Mouse (Mus musculus): Measurements from ENCODE around the gene Clcf1. TPM values are rescaled to one million over a fixed set of nuclear protein-coding genes. Genes with fewer than 3 reads are reported as not detected.
A peak's percentile ranks its signal among the peaks of the same experiment; 100 is the strongest.

The Clcf1 gene
- polyA plus RNA-seq (2016; fragmentation: Nextera tagmentation; extraction: Ambion mirVana) = 0.65 and 0.74 TPM in 2 replicates

DNA sequence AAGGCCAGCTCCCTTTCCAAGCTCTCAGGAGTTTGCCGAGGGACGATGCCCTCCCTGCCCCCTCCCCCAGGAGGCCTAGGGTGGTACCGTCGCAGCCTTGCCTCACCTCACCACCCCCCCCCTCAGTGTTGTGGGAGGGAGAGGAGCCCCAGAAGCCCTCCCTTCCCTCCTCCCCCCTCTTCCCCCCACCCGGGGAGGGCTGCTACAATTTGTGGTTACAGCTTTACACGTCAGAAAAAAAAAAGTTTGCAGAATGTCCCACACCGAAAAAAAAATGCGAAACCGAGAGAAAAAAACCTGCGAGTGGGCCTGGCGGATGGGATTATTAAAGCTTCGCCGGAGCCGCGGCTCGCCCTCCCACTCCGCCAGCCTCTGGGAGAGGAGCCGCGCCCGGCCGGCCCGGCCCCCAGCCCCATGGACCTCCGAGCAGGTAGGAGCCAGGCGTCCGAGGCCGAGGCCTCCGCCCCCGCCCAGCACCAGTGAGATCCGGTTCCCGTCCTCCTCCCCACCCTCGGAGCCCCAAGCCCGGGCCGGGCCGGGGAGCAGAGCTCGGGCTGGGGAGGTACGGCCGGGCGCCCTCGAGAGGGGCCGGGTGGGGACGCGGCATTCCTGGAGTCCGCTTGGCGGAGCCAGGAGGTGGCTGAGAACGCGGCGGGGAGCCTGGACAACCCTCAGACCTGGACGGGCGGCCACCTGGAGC, at the start of gene Clcf1, which contains the start of gene AC109138.7:
Clcf1 (plus strand) TSS at position 168 of the 700 bp plus-strand sequence.
AC109138.7 (plus strand) TSS at position 287 of the 700 bp plus-strand sequence.
- H3K36me3 ChIP-seq = no peaks in the 10 kb centered on the region
- peaks cover 92% of the 10 kb centered on the region for H3K27me3 ChIP-seq (ENCODE audit: low read depth, poor library complexity, severe bottlenecking)
- peak within 1 kb of the TSS; percentile 83 for H3K27ac ChIP-seq (replicated peaks)
- under 1% methylated on average over 49 of the region's 49 CpGs for WGBS
- no peaks in the 10 kb centered on the region for H3K9me3 ChIP-seq (replicated peaks)
- H3K4me3 ChIP-seq = peak within 1 kb of the TSS; percentile 71
- DNase-seq (ENCODE audit: low spot score) = peak; percentile 62
- peaks cover 63% of the 10 kb centered on the region for H3K4me1 ChIP-seq

DNA sequence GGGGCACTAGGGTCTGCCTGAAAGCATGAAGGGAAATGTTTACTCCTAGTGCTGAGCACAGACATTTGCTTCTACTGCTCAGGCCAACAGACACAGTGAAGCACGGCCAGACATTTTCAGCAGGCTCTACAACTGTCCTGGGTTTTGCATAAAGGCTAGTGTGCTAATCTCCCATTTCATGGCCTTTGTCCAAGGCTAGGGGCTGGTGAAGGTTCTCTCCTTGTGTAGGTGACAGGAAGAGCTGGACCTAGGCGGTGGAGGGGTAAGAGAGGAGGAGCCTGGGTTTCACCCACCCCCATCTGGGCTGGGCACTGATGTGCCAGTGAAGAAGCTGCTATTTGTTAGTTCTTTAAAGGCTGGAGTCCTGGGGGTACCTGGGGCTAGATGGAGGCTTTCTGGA, 49.3 kb upstream of the Clcf1 start:
- no peak overlapping the region for H3K4me3 ChIP-seq
- DNase-seq (ENCODE audit: low spot score) = no peak
- no peaks in the 10 kb centered on the region for H3K9me3 ChIP-seq (replicated peaks)
- WGBS = 83% methylated on average over 2 of the region's 2 CpGs
- peaks cover 16% of the 10 kb centered on the region for H3K36me3 ChIP-seq
- H3K4me1 ChIP-seq = peaks cover 22% of the 10 kb centered on the region
- H3K27ac ChIP-seq (replicated peaks) = no peak overlapping the region
- H3K27me3 ChIP-seq (ENCODE audit: low read depth, poor library complexity, severe bottlenecking) = no peaks in the 10 kb centered on the region

DNA sequence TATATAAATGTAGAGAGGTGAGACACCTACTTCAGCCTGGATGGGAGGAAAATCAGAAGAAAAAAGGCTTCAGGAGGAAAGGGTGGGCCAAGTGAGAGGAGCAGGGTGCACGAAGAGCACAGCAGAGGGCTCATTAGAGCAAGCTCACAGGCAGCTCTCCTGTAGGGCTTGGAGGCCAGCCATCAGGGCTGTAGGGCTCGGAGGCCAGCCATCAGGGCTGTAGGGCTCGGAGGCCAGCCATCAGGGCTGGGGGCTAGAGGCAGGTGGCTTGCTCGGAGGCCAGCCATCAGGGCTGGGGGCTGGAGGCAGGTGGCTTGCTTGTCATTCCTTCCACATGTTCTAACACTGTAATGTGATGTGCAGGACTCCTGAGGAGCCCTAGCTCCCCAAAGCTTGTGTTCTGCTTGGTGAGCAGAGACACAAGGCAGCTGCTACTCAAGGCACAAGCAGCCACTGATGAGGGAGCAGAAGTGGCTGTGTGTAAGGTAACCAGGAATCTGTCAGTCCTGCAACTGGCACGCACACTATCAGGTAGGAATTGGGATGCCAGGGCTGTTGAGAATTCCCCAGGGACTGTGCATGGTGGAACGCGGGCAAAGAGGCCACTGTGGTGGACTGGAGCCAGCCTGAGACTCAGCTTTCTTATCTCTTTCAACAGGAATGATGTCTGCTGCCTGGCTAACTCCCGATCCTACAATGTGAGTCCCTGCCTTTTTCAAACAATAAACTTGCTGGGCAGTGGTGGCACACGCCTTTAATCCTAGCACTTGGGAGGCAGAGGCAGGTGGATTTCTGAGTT, 47.2 kb upstream of the Clcf1 start:
- WGBS = 84% methylated on average over 9 of the region's 9 CpGs
- peaks cover 38% of the 10 kb centered on the region for H3K4me1 ChIP-seq
- no peaks in the 10 kb centered on the region for H3K9me3 ChIP-seq (replicated peaks)
- peaks cover 17% of the 10 kb centered on the region for H3K27me3 ChIP-seq (ENCODE audit: low read depth, poor library complexity, severe bottlenecking)
- no peak for DNase-seq (ENCODE audit: low spot score)
- H3K4me3 ChIP-seq = no peak overlapping the region
- no peaks in the 10 kb centered on the region for H3K36me3 ChIP-seq
- no peak overlapping the region for H3K27ac ChIP-seq (replicated peaks)

DNA sequence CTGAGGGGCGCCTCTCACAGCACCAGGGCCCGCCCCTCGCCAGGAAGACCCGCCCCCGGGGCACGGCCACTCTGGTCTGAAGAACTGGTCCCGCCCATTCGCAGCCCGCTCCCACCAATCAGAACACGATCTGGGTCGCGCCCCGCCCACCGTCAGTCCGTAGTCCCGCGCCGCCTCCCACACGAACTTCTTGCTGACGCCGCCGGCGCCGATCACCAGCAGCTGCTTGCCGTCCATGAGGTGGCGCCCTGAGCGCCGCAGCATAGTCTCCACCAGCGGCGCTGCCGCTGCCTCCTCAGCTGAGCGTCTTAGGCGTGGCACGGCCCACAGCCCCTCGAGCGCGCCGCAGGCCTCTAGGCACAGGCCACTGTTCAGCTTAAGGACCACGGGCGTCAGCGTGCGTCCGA, 44.7 kb upstream of the Clcf1 start:
- Histone ChIP-seq H3K4me1 (peaks cover 23% of the 10 kb centered on the region), H3K27me3 (ENCODE audit: low read depth, poor library complexity, severe bottlenecking) (peaks cover 18% of the 10 kb centered on the region), H3K4me3 (peak overlapping the region; percentile 60), H3K36me3 (no peaks in the 10 kb centered on the region), H3K9me3 (replicated peaks) (no peaks in the 10 kb centered on the region), H3K27ac (replicated peaks) (peak overlapping the region; percentile 94)
- DNase-seq (ENCODE audit: low spot score) = peak; percentile 100
- under 1% methylated on average over 43 of the region's 43 CpGs for WGBS

DNA sequence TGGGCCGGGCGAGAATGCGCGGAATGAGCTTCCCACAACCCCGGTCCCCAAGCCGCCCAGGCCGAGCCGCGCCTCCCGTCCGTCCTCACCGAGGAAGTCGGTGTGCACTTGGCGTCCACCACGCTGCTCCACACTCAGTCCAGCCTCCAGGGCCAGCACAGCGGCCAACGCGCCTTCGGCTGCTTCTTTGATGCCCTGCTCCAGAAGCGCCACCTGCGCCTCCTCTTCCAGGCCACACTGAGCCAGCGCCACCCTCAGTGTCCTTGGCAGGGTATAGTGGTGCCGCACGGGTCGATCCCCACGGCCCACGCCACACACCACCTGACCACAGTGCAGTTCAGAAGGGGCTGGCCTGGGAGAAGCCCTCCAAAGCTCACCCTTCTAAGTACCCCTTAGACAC, 44.2 kb upstream of the Clcf1 start:
- DNase-seq (ENCODE audit: low spot score) = no peak
- H3K27ac ChIP-seq (replicated peaks) = peak overlapping the region; percentile 94
- WGBS = 11% methylated on average over 27 of the region's 27 CpGs

DNA sequence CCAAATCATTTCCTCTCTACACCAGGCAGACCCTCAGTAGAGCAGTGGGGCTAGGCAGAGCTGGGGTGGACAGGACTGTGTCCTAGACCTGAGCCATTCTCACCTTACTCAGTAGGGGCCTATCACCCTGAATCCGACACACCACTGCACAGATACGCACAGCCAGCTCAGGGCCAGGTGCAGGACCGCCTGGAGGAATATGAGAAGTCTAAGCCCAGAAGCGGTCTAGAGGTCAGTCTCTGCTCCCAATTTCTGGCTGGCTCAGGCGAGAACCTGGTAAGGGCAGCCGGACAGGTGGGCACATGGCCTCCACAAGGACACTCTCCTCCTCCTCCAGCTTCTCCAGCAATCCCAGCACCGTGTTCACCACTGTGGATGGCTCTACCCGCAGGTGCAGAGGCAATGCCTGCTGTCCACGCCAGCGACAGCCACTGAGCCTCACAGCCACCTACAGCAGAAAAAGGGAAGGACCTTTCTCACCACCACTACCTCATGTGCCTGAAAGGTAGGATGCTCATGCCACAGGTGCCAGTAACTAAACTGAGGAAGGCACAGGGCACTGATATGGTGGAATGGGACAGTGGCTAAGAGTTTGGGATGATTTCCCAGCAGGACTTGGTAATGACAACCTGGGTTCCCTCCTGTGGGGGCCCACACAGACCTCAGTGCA, 43.2 kb upstream of the Clcf1 start:
- 91% methylated on average over 10 of the region's 10 CpGs for WGBS
- peaks cover 21% of the 10 kb centered on the region for H3K27me3 ChIP-seq (ENCODE audit: low read depth, poor library complexity, severe bottlenecking)
- DNase-seq (ENCODE audit: low spot score) = no peak
- H3K4me1 ChIP-seq = peaks cover 33% of the 10 kb centered on the region
- H3K36me3 ChIP-seq = no peaks in the 10 kb centered on the region
- no peak overlapping the region for H3K4me3 ChIP-seq
- no peaks in the 10 kb centered on the region for H3K9me3 ChIP-seq (replicated peaks)
- peak overlapping the region; percentile 94 for H3K27ac ChIP-seq (replicated peaks)

More for the DNA sequence above, 44.2 kb upstream of the Clcf1 start:
- H3K4me1 ChIP-seq = peaks cover 23% of the 10 kb centered on the region
- H3K27me3 ChIP-seq (ENCODE audit: low read depth, poor library complexity, severe bottlenecking) = peaks cover 18% of the 10 kb centered on the region
- H3K36me3 ChIP-seq = no peaks in the 10 kb centered on the region
- no peaks in the 10 kb centered on the region for H3K9me3 ChIP-seq (replicated peaks)
- H3K4me3 ChIP-seq = peak overlapping the region; percentile 60

DNA sequence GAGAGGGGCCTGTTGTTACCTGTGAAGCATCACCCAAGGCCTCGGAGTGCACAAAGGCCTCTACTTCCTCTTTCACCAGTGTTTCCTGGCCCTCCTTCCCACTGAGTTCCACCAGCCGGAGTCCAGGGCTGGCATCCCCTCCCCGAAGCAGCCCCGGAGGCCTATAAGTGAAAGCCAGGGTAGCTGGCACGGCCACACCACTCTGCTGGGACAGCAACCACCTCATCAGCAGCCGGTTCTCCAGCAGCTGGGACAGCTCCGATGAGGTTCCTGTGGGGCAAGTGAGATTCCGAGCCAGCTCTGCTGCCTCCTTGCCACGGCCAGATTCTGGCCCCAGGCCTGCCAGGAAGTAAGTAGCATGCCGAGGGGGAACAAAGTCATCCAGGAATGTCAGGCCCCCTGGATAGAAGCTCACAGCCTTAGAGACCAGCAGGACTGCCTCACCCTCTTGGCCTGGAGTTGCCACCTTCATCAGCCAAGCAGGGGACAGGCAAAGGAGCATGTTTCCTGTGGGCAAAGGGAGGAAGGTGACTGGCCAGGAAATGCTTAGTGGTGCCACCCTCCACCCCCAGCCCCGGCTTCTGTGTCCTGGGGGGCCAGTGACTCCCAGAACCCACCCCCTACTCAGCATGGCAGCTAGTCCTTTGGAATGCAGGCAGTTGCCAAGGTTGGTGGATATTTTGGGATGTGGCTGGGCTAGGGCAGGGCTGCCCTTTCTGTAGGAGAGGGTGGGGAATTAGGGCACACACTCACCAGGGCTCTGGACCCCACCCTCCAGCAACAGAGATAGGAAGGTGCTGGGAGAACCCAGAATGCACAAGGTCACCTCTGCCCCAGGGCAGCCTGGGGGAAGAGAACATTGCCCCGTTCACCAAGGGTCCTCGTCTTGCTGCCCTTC, 42.4 kb upstream of the Clcf1 start:
- WGBS = 74% methylated on average over 13 of the region's 13 CpGs
- DNase-seq (ENCODE audit: low spot score) = no peak
- Histone ChIP-seq H3K27me3 (ENCODE audit: low read depth, poor library complexity, severe bottlenecking) (peaks cover 23% of the 10 kb centered on the region), H3K4me3 (0 out of 2 replicates have a peak overlapping the region, but pooled peaks have one; percentile 9), H3K27ac (replicated peaks) (no peak overlapping the region), H3K4me1 (peaks cover 35% of the 10 kb centered on the region), H3K9me3 (replicated peaks) (no peaks in the 10 kb centered on the region), H3K36me3 (no peaks in the 10 kb centered on the region)

DNA sequence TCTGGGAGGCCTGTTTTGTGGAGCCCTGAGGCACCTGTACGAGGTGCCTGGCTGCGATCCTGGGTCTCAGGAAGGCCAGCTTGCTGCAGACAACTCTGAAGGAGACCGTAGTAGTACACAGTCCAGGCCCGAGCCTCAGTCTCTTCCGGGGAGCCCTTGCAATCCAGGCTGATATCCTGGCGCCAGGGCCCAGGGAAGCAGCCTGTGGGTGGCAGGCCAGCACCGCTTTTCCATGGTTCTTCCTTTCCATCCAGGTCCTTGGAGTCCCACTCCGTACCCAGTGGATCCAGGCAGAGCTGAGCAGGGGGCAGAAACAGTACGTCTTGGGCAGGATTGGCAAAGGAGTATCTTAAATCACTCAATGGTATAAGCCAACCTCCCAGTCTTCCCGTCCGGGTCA, 41.1 kb upstream of the Clcf1 start:
- 61% methylated on average over 11 of the region's 11 CpGs for WGBS
- Histone ChIP-seq H3K9me3 (replicated peaks) (no peaks in the 10 kb centered on the region), H3K4me3 (no peak overlapping the region), H3K27ac (replicated peaks) (no peak overlapping the region), H3K4me1 (peaks cover 35% of the 10 kb centered on the region), H3K27me3 (ENCODE audit: low read depth, poor library complexity, severe bottlenecking) (peaks cover 23% of the 10 kb centered on the region), H3K36me3 (no peaks in the 10 kb centered on the region)
- no peak for DNase-seq (ENCODE audit: low spot score)

DNA sequence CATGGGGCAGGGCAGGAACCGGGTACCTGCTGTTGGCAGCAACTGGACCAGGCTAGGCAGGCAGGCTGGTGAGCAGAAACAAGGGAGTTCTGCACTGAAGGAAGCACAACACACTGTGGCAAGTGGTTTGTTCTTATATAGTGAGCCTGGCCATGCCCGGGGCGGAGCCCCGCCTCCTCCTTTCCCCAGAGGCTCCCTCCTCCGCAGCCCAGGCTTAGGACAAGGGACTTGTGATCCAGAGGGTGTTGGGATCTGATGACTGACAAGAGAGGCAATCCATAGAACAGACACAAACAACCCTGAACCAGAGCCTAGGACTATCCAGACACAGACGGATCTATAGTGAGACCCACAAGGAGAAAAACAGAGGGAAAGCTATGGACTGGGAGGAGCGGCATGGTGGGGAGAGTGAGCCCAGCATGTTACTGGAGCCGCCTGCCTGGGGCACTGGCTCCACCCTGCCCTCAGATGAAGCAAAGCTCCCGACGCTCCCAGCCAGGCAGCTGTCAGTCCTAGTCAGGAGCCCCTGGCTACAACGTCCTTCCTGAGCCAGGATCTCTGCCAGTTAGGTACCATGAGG, 38.6 kb upstream of the Clcf1 start, which contains the start of gene Carns1:
Carns1 (minus strand) TSS at position 112 of the 580 bp plus-strand sequence.
- H3K36me3 ChIP-seq = no peaks in the 10 kb centered on the region
- H3K9me3 ChIP-seq (replicated peaks) = no peaks in the 10 kb centered on the region
- peak; percentile 42 for DNase-seq (ENCODE audit: low spot score)
- peak within 1 kb of the TSS; percentile 36 for H3K4me3 ChIP-seq
- WGBS = 2% methylated on average over 11 of the region's 11 CpGs
- H3K27me3 ChIP-seq (ENCODE audit: low read depth, poor library complexity, severe bottlenecking) = peaks cover 21% of the 10 kb centered on the region
- H3K27ac ChIP-seq (replicated peaks) = peak within 1 kb of the TSS; percentile 65; the same call in 1 of the 2 replicates
- peaks cover 23% of the 10 kb centered on the region for H3K4me1 ChIP-seq

DNA sequence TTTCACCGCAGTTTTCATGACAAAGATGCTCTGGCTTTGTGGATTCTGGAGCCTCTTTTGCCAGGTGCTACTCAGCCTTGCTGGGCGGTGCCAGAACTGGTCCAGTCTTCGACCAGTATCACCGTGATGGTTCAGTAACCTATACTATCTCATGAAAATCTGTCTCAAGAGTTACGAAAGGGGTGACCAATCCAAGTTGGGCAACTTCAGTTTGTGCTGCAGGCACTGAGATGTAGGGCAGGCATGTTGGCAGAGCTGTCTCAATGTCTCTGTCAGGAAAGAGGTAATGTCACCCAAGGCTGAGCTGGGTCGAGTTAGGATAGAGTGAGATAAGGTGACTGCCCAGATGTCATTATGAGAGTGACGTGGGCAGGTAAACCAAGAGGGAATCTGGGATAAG, 33.6 kb upstream of the Clcf1 start:
- no peak for DNase-seq (ENCODE audit: low spot score)
- 89% methylated on average over 7 of the region's 7 CpGs for WGBS
- H3K9me3 ChIP-seq (replicated peaks) = no peaks in the 10 kb centered on the region

DNA sequence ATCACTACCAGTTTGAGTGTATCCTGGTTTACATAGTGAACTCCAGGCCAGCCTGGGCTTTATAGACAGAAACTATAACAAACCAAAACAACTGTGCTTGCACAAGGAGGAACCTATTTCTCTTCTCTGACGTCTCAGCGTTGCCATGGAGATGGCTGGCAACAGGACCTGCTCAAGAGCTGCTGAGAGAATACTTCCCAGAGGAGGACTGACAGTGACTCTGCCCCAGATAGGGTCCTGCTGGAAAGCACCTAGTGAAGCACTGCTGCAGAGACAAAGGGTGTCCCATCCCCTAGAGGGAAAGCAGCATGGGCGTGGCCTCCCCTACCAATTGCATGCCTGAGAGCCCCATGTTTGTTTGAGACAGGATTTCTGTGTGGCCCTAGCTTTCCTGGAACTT, 32.1 kb upstream of the Clcf1 start:
- H3K27me3 ChIP-seq (ENCODE audit: low read depth, poor library complexity, severe bottlenecking) = no peaks in the 10 kb centered on the region
- no peaks in the 10 kb centered on the region for H3K36me3 ChIP-seq
- H3K27ac ChIP-seq (replicated peaks) = no peak overlapping the region
- no peak for DNase-seq (ENCODE audit: low spot score)
- peaks cover 16% of the 10 kb centered on the region for H3K4me1 ChIP-seq
- H3K9me3 ChIP-seq (replicated peaks) = no peaks in the 10 kb centered on the region
- WGBS = 37% methylated on average over 3 of the region's 3 CpGs
- no peak overlapping the region for H3K4me3 ChIP-seq

More for the DNA sequence above, 33.6 kb upstream of the Clcf1 start:
- Histone ChIP-seq H3K4me3 (no peak overlapping the region), H3K27me3 (ENCODE audit: low read depth, poor library complexity, severe bottlenecking) (0 out of 2 replicates have a peak, but pooled peaks cover 5% of the 10 kb centered on the region), H3K4me1 (peaks cover 20% of the 10 kb centered on the region), H3K27ac (replicated peaks) (no peak overlapping the region), H3K36me3 (no peaks in the 10 kb centered on the region)

All from midbrain, embryonic 10.5 days (tissue).